Mouse (Mus musculus): ENCODE measurements around the gene Chdh. TPM values are rescaled to one million over a fixed set of nuclear protein-coding genes. Genes with fewer than 3 reads are reported as not detected.

The Chdh gene
- total RNA-seq, 2 experiments from 2014 or later: 1.6 to 2.2 TPM

DNA sequence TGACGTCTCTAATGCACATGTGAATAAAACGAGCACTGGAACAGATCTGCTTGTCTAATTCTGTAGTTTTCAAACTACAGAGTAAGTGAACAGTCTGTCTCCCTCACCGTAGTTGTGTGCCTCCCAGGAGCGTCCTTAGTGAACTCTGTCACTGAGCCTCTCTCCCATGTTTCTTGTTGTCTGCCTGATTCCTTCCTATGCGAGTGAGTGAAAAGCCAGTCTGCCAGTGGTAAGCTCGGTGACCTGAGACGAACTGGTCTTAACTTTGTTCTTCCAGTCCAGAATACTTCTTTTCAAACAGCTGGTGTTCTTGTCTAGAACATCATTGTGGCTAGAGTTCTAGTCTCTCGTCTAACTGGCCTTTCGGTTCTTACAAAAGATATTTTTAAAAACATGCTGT is 21.1 kb upstream of the Chdh start:
- TF ChIP-seq CTCF (IDR thresholded peaks at IDR 0.05): no peak
- no peak for DNase-seq (ENCODE audit: extremely low spot score in 1 of 2, low spot score in 2 of 2)
- intact Hi-C loops (cut with DNase I): no loop called here
- H3K27ac ChIP-seq: no peak overlapping the region
- no peak overlapping the region for H3K4me3 ChIP-seq

DNA sequence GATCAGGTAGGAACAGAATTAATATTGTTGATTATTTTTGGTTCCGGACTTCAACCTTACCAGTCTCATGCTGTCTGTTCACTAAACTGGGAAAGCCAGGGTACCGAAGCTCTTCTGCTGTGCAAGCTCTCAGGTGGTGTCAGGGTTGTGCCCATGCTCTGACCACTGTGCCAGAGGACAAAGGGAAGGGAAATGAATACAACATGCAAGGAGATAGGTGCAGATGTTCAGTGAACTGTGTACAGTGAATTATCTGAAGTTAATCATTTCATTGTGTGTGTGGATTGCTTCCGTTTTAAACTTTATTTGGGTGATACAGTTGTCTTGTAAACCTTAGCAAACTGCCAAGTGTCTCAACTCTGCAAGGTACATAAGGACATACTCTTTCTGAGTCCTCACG is 20.5 kb upstream of the Chdh start:
- intact Hi-C loops (cut with DNase I): no loop called here
- no peak overlapping the region for H3K27ac ChIP-seq
- no peak for TF ChIP-seq CTCF (IDR thresholded peaks at IDR 0.05)
- H3K4me3 ChIP-seq: no peak overlapping the region
- DNase-seq (ENCODE audit: extremely low spot score in 1 of 2, low spot score in 2 of 2): no peak

DNA sequence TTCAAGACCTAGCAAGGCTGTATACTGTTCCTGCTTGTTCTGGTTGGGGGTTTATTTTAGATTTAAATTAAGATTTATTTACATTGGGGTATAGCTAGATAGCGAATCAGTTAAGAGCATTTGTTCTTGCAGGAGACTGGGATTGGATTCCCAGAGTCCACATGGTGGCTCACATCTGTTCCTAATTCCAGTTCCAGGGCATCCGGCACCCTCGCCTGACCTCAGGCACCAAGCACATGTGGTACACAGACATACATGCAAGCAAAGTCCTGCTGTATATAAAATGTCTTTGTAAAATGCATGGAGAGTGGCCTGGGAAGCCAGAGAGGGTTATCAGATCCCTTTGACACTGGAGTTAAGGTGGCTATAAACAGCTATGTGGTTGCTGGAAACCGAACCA is 13.8 kb upstream of the Chdh start:
- intact Hi-C loops (cut with DNase I): loop anchor here (10.0 kb wide), 1 partner anchor 520 kb away; no protein-coding TSS in a partner anchor
- DNase-seq (ENCODE audit: extremely low spot score in 1 of 2, low spot score in 2 of 2): no peak
- H3K4me3 ChIP-seq: no peak overlapping the region
- TF ChIP-seq CTCF (IDR thresholded peaks at IDR 0.05): no peak
- H3K27ac ChIP-seq: no peak overlapping the region

DNA sequence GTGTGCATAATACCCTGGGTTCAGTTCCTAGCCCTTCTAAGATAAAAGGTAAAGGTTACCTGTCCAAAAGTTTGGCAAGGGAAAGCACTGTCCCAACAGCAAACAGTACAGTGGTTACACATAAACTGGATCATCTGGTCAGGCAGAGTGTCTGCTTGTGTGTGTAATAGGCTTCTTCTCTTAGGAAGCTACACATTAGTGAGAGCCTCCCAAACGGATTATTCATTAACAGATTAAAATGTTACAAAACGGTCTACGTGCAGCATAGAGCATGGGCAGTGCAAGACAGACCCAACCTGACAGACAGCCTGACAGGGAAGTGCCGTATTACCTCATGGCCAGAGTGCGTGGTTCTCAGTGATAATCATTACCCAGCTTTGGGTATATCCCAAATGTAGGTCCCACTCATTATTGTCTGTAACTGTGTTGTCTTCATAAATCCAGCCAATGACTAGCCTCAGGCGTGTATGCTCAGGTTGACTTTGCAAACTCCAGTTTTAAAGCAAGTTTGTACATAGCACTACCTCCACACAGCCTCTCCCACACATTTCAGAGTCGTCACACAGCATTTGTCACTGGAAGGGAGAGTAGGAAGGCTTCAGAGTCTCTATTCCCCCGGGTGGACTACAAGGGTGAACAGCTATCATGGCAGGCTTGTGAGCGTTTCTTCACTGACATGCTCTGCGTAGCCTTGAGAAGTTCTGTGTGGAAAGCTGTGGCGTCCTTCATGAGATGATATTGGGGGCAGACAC is 12.6 kb upstream of the Chdh start:
- no peak for TF ChIP-seq CTCF (IDR thresholded peaks at IDR 0.05)
- Histone ChIP-seq H3K27ac (no peak overlapping the region), H3K4me3 (no peak overlapping the region)
- intact Hi-C loops (cut with DNase I): loop anchor here (10.0 kb wide), 1 partner anchor 519 kb away; no protein-coding TSS in a partner anchor
- DNase-seq (ENCODE audit: extremely low spot score in 1 of 2, low spot score in 2 of 2): no peak

DNA sequence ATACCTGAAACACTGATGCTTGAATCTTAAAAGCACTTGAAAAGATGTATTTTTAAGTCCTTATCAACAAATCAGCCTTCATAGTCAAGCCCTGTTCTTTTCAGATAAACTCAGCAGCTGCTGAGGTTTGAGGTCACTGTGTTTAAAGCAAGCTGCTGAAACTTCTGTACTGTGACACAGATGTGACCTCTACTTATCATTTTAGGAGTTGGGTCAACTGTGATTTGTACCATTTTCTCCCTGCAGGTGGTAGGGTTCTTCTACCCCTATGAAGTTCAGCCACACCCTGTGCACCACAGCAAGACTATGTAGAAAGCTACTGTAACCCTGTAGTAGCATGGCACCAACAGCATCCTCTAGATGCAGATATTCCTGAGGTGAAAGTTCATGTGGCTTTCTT is 11.5 kb upstream of the Chdh start:
- H3K4me3 ChIP-seq: no peak overlapping the region
- no peak for TF ChIP-seq CTCF (IDR thresholded peaks at IDR 0.05)
- H3K27ac ChIP-seq: no peak overlapping the region
- intact Hi-C loops (cut with DNase I): loop anchor here (10.0 kb wide), 1 partner anchor 517 kb away; no protein-coding TSS in a partner anchor
- DNase-seq (ENCODE audit: extremely low spot score in 1 of 2, low spot score in 2 of 2): no peak

DNA sequence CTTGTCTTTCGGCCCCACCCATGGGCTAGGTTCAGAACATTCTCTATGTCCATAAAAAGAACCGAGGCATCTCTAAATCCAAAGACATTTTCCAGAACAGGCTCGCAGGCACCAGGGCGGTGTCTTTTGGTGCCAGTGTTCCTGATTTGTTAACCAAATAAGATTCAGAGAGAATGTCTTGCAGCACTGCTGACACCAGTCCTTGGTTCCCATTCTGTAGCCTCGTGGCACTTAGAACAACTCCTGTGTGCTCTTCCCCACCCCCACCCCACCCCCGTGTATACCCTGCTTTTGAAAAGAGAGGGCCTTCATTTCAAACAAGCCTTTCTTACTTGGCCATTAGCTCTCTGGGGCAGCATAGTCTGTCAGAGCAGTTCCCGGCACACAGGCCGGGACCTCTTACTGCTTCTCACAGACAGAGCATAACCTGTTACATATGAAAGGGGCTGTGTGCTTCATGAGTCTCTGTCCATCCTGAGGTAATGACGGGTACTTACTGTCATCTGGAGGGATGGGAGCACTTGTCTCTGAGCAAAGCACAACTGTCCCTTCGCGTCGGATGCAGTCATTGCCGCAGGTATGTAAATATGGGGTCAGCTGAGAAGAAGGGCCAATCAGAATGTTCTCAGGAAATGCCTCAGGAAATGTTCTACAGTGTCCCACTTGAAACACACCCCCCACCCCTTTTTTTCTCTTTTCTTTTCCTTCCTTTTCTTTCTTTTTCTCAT is 9.9 kb upstream of the Chdh start:
- no peak for DNase-seq (ENCODE audit: extremely low spot score in 1 of 2, low spot score in 2 of 2)
- no peak for TF ChIP-seq CTCF (IDR thresholded peaks at IDR 0.05)
- intact Hi-C loops (cut with DNase I): loop anchor here (10.0 kb wide), 1 partner anchor 516 kb away; no protein-coding TSS in a partner anchor
- Histone ChIP-seq H3K4me3 (no peak overlapping the region), H3K27ac (no peak overlapping the region)

DNA sequence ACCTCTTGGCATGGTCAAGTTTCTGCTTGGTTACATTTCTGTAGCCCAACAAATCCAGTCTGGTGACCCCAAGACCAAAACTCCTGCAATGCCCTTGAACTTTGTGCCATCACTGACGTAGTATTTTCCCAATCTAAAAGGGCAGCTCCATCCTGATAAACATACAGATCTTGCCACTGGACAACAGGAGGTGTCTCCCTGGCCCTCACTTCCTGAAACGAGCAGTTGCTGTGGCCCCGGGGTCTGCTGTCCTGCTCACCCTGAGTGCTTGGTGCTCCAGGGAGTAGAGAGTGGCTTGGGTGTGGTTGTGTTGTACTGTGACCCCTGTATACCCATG is 9.4 kb upstream of the Chdh start:
- DNase-seq (ENCODE audit: extremely low spot score in 1 of 2, low spot score in 2 of 2): no peak
- Histone ChIP-seq H3K27ac (no peak overlapping the region), H3K4me3 (no peak overlapping the region)
- no peak for TF ChIP-seq CTCF (IDR thresholded peaks at IDR 0.05)
- intact Hi-C loops (cut with DNase I): loop anchor here (10.0 kb wide), 1 partner anchor 515 kb away; no protein-coding TSS in a partner anchor

DNA sequence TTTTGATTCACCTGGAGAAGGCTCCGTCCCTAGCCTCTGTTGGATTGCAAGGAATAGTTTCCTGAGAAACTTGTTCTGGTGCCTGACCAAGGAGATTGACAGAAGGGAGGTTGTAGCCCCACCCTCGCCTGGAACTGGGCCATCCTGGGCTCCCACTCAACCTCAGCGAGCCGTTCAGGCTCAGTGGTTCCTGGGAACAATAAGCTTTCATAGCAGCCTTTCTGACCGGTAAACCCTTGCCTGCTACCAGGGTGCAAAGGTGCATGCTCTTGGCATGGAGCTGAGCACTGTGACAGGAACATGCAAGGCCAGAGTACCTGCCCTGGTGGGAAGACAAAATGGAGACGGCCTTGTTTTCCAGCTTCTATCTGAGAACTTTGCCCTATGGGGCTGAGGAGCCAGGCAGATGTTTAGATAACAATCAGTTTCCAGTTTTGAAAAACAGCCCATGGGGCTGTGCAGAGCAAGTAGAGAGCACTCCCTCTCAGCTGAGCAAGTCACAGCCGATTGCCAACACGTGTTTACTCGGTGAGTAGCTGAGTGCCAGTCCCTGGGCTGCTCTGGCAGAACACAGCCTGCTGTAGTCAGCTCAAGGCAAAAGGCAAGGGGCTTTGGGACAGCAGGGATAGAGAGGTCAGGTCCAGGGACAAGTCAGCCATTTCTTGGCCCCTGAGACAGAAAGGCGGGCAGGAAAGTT is 1.2 kb downstream of the Chdh start:
- TF ChIP-seq CTCF (IDR thresholded peaks at IDR 0.05): no peak
- Histone ChIP-seq H3K4me3 (no peak overlapping the region), H3K27ac (peak overlapping the region; percentile 60)
- DNase-seq (ENCODE audit: extremely low spot score in 1 of 2, low spot score in 2 of 2): peak; percentile 46 to 47
- intact Hi-C loops (cut with DNase I): no loop called here

DNA sequence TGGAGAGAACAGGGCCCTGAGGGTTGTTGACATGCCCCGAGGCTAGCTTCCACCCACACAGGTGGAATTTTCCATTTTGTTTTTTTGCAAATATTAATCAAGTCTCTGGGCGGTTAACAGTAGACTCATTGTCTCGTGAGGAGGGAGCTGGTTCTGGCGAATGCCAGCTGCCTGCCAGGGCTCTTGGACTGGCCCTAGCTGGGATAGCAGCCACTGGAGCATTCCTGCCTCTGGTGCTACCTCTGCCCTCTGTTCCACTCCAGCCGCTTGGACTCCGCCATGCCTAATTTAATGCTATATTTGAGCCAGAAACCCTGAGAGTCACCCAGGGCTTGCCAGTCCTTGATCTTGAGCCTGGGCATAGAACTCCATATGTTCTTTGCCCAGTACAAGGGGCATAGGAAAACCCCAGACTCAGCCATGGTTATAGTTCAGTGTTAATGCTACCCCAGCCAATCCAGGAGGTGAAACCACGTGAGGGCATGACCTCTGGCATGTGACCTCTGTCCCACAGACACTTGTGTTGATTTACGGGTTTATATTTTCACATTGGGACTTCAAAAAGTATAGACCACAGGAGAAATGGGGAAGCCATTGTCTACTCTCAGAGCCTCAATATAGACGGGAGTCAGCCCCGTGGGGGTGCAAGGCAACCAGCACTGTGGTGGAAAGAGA is 3.2 kb downstream of the Chdh start:
- Histone ChIP-seq H3K4me3 (no peak overlapping the region), H3K27ac (peak overlapping the region; percentile 20; the same call in 1 of the 2 replicates)
- no peak for TF ChIP-seq CTCF (IDR thresholded peaks at IDR 0.05)
- intact Hi-C loops (cut with DNase I): no loop called here
- no peak for DNase-seq (ENCODE audit: extremely low spot score in 1 of 2, low spot score in 2 of 2)

DNA sequence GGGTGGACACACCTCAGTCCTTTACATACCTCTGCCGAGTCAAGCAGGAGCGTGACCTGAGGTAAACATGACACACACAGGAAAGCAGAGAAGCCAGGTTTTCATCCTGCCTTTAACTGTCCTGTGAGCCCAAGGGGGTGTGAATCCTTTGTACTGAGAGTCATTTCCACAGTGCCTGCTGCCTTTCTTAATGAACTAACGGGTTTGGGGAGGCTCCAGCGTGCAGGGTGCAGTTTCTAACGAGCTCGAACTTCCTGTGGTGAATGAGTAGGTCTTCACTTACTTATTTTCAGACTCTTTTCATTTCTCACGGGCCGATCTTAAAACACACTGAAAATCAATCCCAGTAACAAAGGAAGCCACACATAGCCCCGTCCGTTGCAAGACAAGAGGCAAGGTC is 5.7 kb downstream of the Chdh start:
- no peak for TF ChIP-seq CTCF (IDR thresholded peaks at IDR 0.05)
- Histone ChIP-seq H3K27ac (no peak overlapping the region), H3K4me3 (no peak overlapping the region)
- no peak for DNase-seq (ENCODE audit: extremely low spot score in 1 of 2, low spot score in 2 of 2)
- intact Hi-C loops (cut with DNase I): no loop called here

DNA sequence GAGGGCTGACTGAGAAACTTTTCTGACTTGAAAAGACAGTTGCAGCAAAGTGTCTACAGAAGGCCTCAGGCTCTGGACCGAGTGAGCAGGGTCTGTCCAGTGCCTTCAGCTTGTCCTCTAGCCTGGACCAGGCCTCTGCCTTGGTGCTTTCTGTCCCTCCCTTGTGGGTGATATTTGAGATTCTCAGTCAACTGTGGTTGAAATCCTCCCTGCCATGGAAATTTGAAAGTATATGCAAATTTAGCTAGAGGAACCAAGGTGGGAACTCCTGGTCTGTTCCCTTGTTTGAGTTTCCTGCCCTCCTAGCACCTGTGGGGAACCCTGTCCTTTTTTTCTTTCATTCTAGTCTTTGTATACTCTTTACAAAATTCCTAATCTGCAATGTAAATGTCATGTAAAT is 6.2 kb downstream of the Chdh start:
- H3K27ac ChIP-seq: no peak overlapping the region
- H3K4me3 ChIP-seq: no peak overlapping the region
- intact Hi-C loops (cut with DNase I): no loop called here
- no peak for TF ChIP-seq CTCF (IDR thresholded peaks at IDR 0.05)
- DNase-seq (ENCODE audit: extremely low spot score in 1 of 2, low spot score in 2 of 2): no peak

Data from left cerebral cortex, adult 2 months (tissue).